Mouse (Mus musculus) layer of hippocampus, postnatal 10 days (tissue): ENCODE measurements at regions not wholly inside any gene's neighbourhood (a gene's known extent, or its start where the extent isn't known, plus 50 kb on each side); places are given as distances from the start of the nearest gene placed in this dataset.
A peak's percentile ranks its signal among the peaks of the same experiment; 100 is the strongest.

Experiments used
- DNase-seq, 2 experiments: peaks; one replicate each; pipeline ENCODE4 v3.0.0; 2021; ENCODE audit warnings: low spot score in 2 of 2

- no peak for DNase-seq
Measured at GRCm38 (mm10) chr6:117414926-117415325, 246.6 kb downstream of the Cxcl12 start.

GRCm38 (mm10) chr6:117415901-117416300 lies 247.6 kb downstream of the Cxcl12 start:
- no peak for DNase-seq

GRCm38 (mm10) chr6:117416461-117416860 lies 248.1 kb downstream of the Cxcl12 start:
- no peak for DNase-seq

GRCm38 (mm10) chr6:117422846-117423573 lies 254.7 kb downstream of the Cxcl12 start:
- DNase-seq = no peak

GRCm38 (mm10) chr6:117426363-117426762 lies 258.0 kb downstream of the Cxcl12 start:
- no peak for DNase-seq

- no peak for DNase-seq
Measured at GRCm38 (mm10) chr6:117427351-117428142, 259.2 kb downstream of the Cxcl12 start.

GRCm38 (mm10) chr6:117428441-117428840 lies 260.1 kb downstream of the Cxcl12 start:
- no peak for DNase-seq

- no peak for DNase-seq
Measured at GRCm38 (mm10) chr6:117430876-117431781, 262.8 kb downstream of the Cxcl12 start.

- no peak for DNase-seq
Measured at GRCm38 (mm10) chr6:117436851-117437250, 268.5 kb downstream of the Cxcl12 start.

- peak in 1 of 2 experiments; percentile 39 for DNase-seq
Measured at GRCm38 (mm10) chr6:117437411-117438101, 269.2 kb downstream of the Cxcl12 start.

GRCm38 (mm10) chr6:117448652-117449051 lies 280.3 kb downstream of the Cxcl12 start:
- no peak for DNase-seq

GRCm38 (mm10) chr6:117451001-117451400 lies 282.7 kb downstream of the Cxcl12 start:
- DNase-seq = no peak

- no peak for DNase-seq
Measured at GRCm38 (mm10) chr6:117460193-117460592, 291.9 kb downstream of the Cxcl12 start.

GRCm38 (mm10) chr6:117465165-117465564 lies 296.8 kb downstream of the Cxcl12 start:
- DNase-seq = no peak

GRCm38 (mm10) chr6:117465606-117466174 lies 297.4 kb downstream of the Cxcl12 start:
- no peak for DNase-seq

GRCm38 (mm10) chr6:117479376-117479775 lies 311.0 kb downstream of the Cxcl12 start:
- DNase-seq = no peak

- DNase-seq = no peak
Measured at GRCm38 (mm10) chr6:117480396-117480795, 312.1 kb downstream of the Cxcl12 start.

GRCm38 (mm10) chr6:117489161-117489560 lies 320.8 kb downstream of the Cxcl12 start:
- no peak for DNase-seq

- no peak for DNase-seq
Measured at GRCm38 (mm10) chr6:117489761-117490396, 321.5 kb downstream of the Cxcl12 start.

GRCm38 (mm10) chr6:117494971-117495370 lies 326.6 kb downstream of the Cxcl12 start:
- no peak for DNase-seq
